Mouse (Mus musculus): ENCODE measurements around the gene Emc8. TPM values are rescaled to one million over a fixed set of nuclear protein-coding genes. Genes with fewer than 3 reads are reported as not detected.
A peak's percentile ranks its signal among the peaks of the same experiment; 100 is the strongest.

Gene Emc8
- polyA plus RNA-seq, 1 experiment from 2014 or later = 106 TPM

- TF ChIP-seq CTCF (IDR thresholded peaks at IDR 0.05) = peak; percentile 97
- CTCF ChIA-PET = interaction anchor here (0.9 to 1.5 kb wide), 2 partner anchors 9 to 11 kb away, joined by 3 read pairs; no protein-coding TSS in a partner anchor
- DNase-seq (ENCODE audit: low read depth, low spot score) (no peak), ATAC-seq (no peak)
- in situ Hi-C loops (cut with MboI; ENCODE audit: low pct_unique_long_range_greater_than_20kb) = no loop called here
- no peaks in the 10 kb centered on the region for H3K27me3 ChIP-seq
- POLR2A ChIA-PET = no interaction called here
Observed at GRCm38 (mm10) chr8:120607885-120608284, 60.5 kb downstream of the Emc8 start.

- CTCF ChIA-PET = no interaction called here
- ATAC-seq (no peak), DNase-seq (ENCODE audit: low read depth, low spot score) (no peak)
- no peaks in the 10 kb centered on the region for H3K27me3 ChIP-seq
- in situ Hi-C loops (cut with MboI; ENCODE audit: low pct_unique_long_range_greater_than_20kb) = no loop called here
- POLR2A ChIA-PET = no interaction called here
- TF ChIP-seq CTCF (IDR thresholded peaks at IDR 0.05) = no peak
Observed at GRCm38 (mm10) chr8:120607460-120607859, 60.9 kb downstream of the Emc8 start.

Other genes starting within 250 kb of the Emc8 start
- gene Gins2, start 79.3 kb downstream of the Emc8 start, polyA plus RNA-seq (2021) = 28.6 TPM
- gene 1190005I06Rik, start 20.9 kb downstream of the Emc8 start, polyA plus RNA-seq (2021) = 3.7 TPM
- 1.4 TPM for gene Gm27021, start 494 bp downstream of the Emc8 start, polyA plus RNA-seq (2021)
- 1,640 TPM for gene Cox4i1, start 351 bp downstream of the Emc8 start, polyA plus RNA-seq (2021)
- 0.44 TPM for gene Irf8, start 67.8 kb upstream of the Emc8 start, polyA plus RNA-seq (2021)

Data from Patski (cell line).